Mouse (Mus musculus): ENCODE measurements at regions not wholly inside any gene's neighbourhood (a gene's known extent, or its start where the extent isn't known, plus 50 kb on each side); places are given as distances from the start of the nearest gene placed in this dataset.
A peak's percentile ranks its signal among the peaks of the same experiment; 100 is the strongest.

DNA sequence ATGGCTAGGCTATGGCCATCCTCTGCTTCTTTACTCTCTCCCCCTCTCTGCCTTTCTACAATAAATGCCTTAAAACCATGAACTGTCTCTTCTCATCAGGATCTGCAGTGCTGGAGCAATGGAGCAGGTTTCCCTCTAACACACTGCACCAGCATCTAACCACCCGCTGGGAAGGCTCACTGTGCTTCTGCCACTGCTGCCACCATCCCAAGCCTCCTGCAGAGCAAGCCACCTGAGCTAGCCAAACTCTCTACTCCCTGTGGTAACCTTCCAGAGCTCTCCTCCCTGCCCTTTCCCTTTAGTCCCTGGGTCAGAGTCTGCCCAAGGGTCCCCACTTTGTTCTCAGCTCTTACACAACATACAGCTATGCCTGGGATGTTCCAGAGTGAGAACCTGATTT lies 107.3 kb upstream of the 4933402E13Rik start:
- no peak for DNase-seq (ENCODE audit: extremely low read depth, low read depth)

DNA sequence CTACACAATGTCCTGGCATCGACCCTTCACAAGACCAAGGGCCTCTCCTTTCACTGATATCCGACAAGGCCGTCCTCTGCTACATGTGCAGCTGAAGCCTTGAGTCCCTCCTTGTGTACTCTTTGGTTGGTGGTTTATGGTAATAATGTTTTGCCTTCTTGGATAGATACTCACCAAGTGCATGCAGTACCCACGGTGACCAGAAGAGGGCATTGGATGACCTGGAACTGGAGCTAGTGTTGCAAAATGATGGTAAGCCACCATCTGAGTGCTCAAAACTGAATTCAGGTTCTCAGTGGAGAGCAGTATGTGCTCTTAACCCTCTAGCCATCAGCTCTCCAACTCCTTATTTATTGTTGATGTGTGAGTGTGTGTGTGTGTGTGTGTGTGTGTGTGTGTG lies 103.2 kb upstream of the 4933402E13Rik start:
- DNase-seq (ENCODE audit: extremely low read depth, low read depth): peak; percentile 0

Data from MEL-GATA-1-ER (cell line).